ENCODE assay signal across 7 mouse cellular contexts in the genomic region with DNA sequence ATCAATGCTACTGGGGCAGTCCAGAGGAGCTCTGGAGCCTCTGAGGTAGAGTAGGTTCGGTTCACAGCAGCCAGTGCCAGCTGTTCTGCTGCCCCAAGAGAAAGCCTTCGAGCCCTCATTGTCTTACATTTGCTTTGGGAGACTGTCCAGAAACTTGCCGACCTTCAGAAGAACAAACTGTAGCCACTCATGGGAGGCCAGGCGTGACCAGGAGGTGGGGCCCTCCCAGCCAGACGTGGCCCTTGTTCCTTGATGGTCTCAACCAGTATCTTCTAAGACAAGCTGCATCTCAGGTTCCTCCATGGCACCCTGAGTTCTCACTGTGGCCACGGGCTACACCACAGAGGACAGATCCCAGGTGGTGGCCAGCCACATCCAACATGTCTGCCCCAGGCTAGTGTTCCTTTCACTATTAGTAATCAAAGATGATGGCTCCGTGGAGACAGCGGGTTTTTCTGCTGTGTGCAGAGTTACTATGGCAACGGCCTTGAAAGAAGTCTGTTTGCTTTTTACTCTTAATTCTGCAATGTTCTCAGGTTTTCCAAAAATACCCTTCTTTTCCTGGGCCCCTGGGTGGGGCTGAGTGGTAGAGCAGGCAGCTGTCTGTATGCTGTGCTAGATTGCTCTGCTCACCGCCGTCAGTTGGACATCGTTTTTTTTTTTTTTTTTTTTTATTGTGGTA. TPM values are rescaled to one million over a fixed set of nuclear protein-coding genes. Genes with fewer than 3 reads are reported as not detected.
DNase-seq lines count a peak whose midpoint lies in the region; ATAC-seq and TF ChIP-seq lines count a peak whose summit lies in the region.

No protein-coding gene starts in this region.

- ATAC-seq in forebrain, postnatal 0 days, result peak; percentile 77

- TF ChIP-seq CTCF in forebrain, postnatal 0 days (IDR thresholded peaks at IDR 0.05; ENCODE audit: low read depth), result no peak
- TF ChIP-seq CTCF in left cerebral cortex, adult 2 months (IDR thresholded peaks at IDR 0.05), result no peak
- no peak for TF ChIP-seq CTCF in testis, adult 2 months (IDR thresholded peaks at IDR 0.05; ENCODE audit: control insufficient read depth, insufficient read depth, insufficient replicate concordance, low read depth, low read length)

- H3K4me3 ChIP-seq in forebrain, postnatal 0 days (ENCODE audit: low read depth, low read length), result no peak overlapping the region
- H3K4me3 ChIP-seq in left cerebral cortex, adult 2 months, result no peak overlapping the region
- no peak overlapping the region for H3K4me3 ChIP-seq in testis, adult 2 months (ENCODE audit: control insufficient read depth, low read depth, low read length)

- H3K9ac ChIP-seq in forebrain, postnatal 0 days, result no peak overlapping the region

- peak overlapping the region; percentile 79 for H3K27ac ChIP-seq in forebrain, postnatal 0 days (ENCODE audit: low read depth, low read length)
- H3K27ac ChIP-seq in left cerebral cortex, adult 2 months, result peak overlapping the region; percentile 45
- peak overlapping the region; percentile 45; the same call in 1 of the 2 replicates for H3K27ac ChIP-seq in testis, adult 2 months (ENCODE audit: control insufficient read depth, insufficient read depth, low read depth, low read length)

- no peak for TF ChIP-seq POLR2A in testis, adult 2 months (IDR thresholded peaks at IDR 0.05; ENCODE audit: control insufficient read depth, low read depth, low read length)

- intact Hi-C loops in left cerebral cortex, adult 2 months (cut with DNase I), result loop anchor here (2.0 kb wide), 1 partner anchor 27 kb away; no protein-coding TSS in a partner anchor

- peak; percentile 40 for DNase-seq in ovary, adult 18-20 months (ENCODE audit: low spot score)
- DNase-seq in ovary, postnatal 14 days (ENCODE audit: low spot score), result no peak
- DNase-seq in forebrain, postnatal 0 days, result peak; percentile 62
- DNase-seq in left cerebral cortex, adult 2 months (ENCODE audit: extremely low spot score in 1 of 2, low spot score in 2 of 2), result peak in 1 of 2 experiments; percentile 55
- no peak for DNase-seq in yolk sac, embryonic 10.5 days (ENCODE audit: low spot score)
- DNase-seq in adrenal gland, adult 18-20 months (ENCODE audit: low spot score in 2 of 2), result no peak

- no peaks in the 10 kb centered on the region for H3K27me3 ChIP-seq in forebrain, postnatal 0 days (ENCODE audit: insufficient read depth, low read length)
- no peaks in the 10 kb centered on the region for H3K27me3 ChIP-seq in testis, adult 2 months (ENCODE audit: control insufficient read depth, insufficient read depth, low read length)

- H3K36me3 ChIP-seq in forebrain, postnatal 0 days (ENCODE audit: insufficient read depth), result peaks cover 13% of the 10 kb centered on the region
- no peaks in the 10 kb centered on the region for H3K36me3 ChIP-seq in testis, adult 2 months (ENCODE audit: control insufficient read depth, insufficient read depth, low read length)

- H3K9me3 ChIP-seq in forebrain, postnatal 0 days (ENCODE audit: low read length), result no peaks in the 10 kb centered on the region

- WGBS in forebrain, postnatal 0 days, result 58% methylated on average over 12 of the region's 12 CpGs

- H3K4me1 ChIP-seq in forebrain, postnatal 0 days (ENCODE audit: insufficient read depth), result peaks cover 11% of the 10 kb centered on the region; the same call in 1 of the 2 replicates
- H3K4me1 ChIP-seq in testis, adult 2 months (ENCODE audit: control insufficient read depth, insufficient read depth, low read length), result peaks cover 10% of the 10 kb centered on the region

- no peak overlapping the region for H3K4me2 ChIP-seq in forebrain, postnatal 0 days (ENCODE audit: low read depth)

RNA-seq across cellular contexts. Expression of gene D430019H16Rik, which starts 21.7 kb away (rescaled TPM):
- total RNA-seq in forebrain, postnatal 0 days (2014; rRNA removed), result 192 and 208 TPM in 2 replicates
- polyA plus RNA-seq in forebrain, postnatal 0 days (2015; fragmentation: Nextera tagmentation; extraction: Ambion mirVana), result 9.3 and 13.3 TPM in 2 replicates
- total RNA-seq in left cerebral cortex, adult 2 months (2021), result 10 to 100 TPM; 81.5 to 88.0 TPM
- 0.67 and 0.88 TPM in 2 replicates for polyA plus RNA-seq in testis, adult 2 months (2012; rRNA removed)
- 1 to 10 TPM; 3.8 to 4.4 TPM for total RNA-seq in adrenal gland, adult 18-20 months (2021)

Comparison
In these comparisons a context has a peak if more than half of its experiments do, and no peak if none do; other contexts are left out.
1. DNase-seq: peak in ovary, adult 18-20 months (single experiment) and forebrain, postnatal 0 days (single experiment); none in ovary, postnatal 14 days (single experiment), yolk sac, embryonic 10.5 days (single experiment) and adrenal gland, adult 18-20 months (0 of 2).
2. RNA of gene D430019H16Rik, which starts 21.7 kb away (total RNA-seq): 192 to 208 TPM in forebrain, postnatal 0 days and 81.5 to 88.0 TPM in left cerebral cortex, adult 2 months; 3.8 to 4.4 TPM in adrenal gland, adult 18-20 months; every median in the first group is over 10 times any median in the second.
3. Peak in every context shown above with its lines, with median percentiles within 50 percentile points of each other: H3K27ac ChIP-seq.